Mouse (Mus musculus) myocyte (in vitro differentiated cells): Measurements from ENCODE around the gene Fcrls. TPM values are rescaled to one million over a fixed set of nuclear protein-coding genes. Genes with fewer than 3 reads are reported as not detected.

Source experiments
- H3K27me3 ChIP-seq: one replicate; pipeline ENCODE4 v1.6.1; 2011; ENCODE audit not compliant: control insufficient read depth, insufficient read depth, insufficient read length
- H3K36me3 ChIP-seq: one replicate; pipeline ENCODE4 v1.6.1; 2011; ENCODE audit not compliant: control insufficient read depth, insufficient read depth
- H3K4me2 ChIP-seq: one replicate; pipeline ENCODE4 v1.6.1; 2011; ENCODE audit warnings: low read depth, control low read depth
- H3K4me3 ChIP-seq: one replicate; pipeline ENCODE4 v1.5.1; 2011; ENCODE audit warnings: mild to moderate bottlenecking, control low read depth, moderate library complexity
- H3K79me2 ChIP-seq: one replicate; pipeline ENCODE4 v1.6.1; 2011; ENCODE audit not compliant: control insufficient read depth, insufficient read depth
- H3ac ChIP-seq: one replicate; pipeline ENCODE4 v1.6.1; 2011; ENCODE audit not compliant: control insufficient read depth, insufficient read length
- CEBPB ChIP-seq: IDR thresholded peaks from 2 replicates; pipeline ENCODE4 v1.6.1; 2011; ENCODE audit warnings: mild to moderate bottlenecking, moderate library complexity; ENCODE audit not compliant: poor library complexity, insufficient read depth, severe bottlenecking
- E2F4 ChIP-seq: IDR thresholded peaks from one replicate; pipeline ENCODE4 v1.6.1; 2011; ENCODE audit warnings: mild to moderate bottlenecking, control low read depth, moderate library complexity; ENCODE audit not compliant: insufficient read depth
- MAX ChIP-seq: IDR thresholded peaks from one replicate; pipeline ENCODE4 v1.6.1; 2011; ENCODE audit warnings: low read depth, mild to moderate bottlenecking, control low read depth
- MYOD1 ChIP-seq, 3 experiments: IDR thresholded peaks; one replicate each; pipeline ENCODE4 v1.6.1; 2011; ENCODE audit warnings: control low read depth in 2 of 3, low read depth in 2 of 3, mild to moderate bottlenecking in 2 of 3, moderate library complexity in 1 of 3; ENCODE audit not compliant: insufficient read length in 2 of 3, control insufficient read depth in 1 of 3
- MYOG ChIP-seq, 3 experiments: IDR thresholded peaks; one replicate each; pipeline ENCODE4 v1.6.1; 2011; ENCODE audit warnings: control low read depth in 2 of 3, low read depth in 2 of 3, mild to moderate bottlenecking in 2 of 3; ENCODE audit not compliant: insufficient read length in 2 of 3, control insufficient read depth in 1 of 3, insufficient read depth in 1 of 3
- POLR2A ChIP-seq: IDR thresholded peaks from one replicate; pipeline ENCODE4 v1.6.1; 2011; ENCODE audit warnings: low read depth, mild to moderate bottlenecking, control low read depth, moderate library complexity; ENCODE audit not compliant: insufficient read length
- POLR2AphosphoS2 ChIP-seq: IDR thresholded peaks from one replicate; pipeline ENCODE4 v1.6.1; 2011; ENCODE audit warnings: low read depth, control low read depth; ENCODE audit not compliant: insufficient read length
- REST ChIP-seq: IDR thresholded peaks from one replicate; pipeline ENCODE4 v1.6.1; 2011; ENCODE audit warnings: mild to moderate bottlenecking, control low read depth, moderate library complexity; ENCODE audit not compliant: insufficient read depth, insufficient read length
- SRF ChIP-seq: IDR thresholded peaks from one replicate; pipeline ENCODE4 v1.6.1; 2011; ENCODE audit warnings: low read depth; ENCODE audit not compliant: control insufficient read depth, insufficient read length
- TCF12 ChIP-seq: IDR thresholded peaks from one replicate; pipeline ENCODE4 v1.6.1; 2011; ENCODE audit warnings: mild to moderate bottlenecking, control low read depth; ENCODE audit not compliant: poor library complexity, insufficient read depth, severe bottlenecking
- TCF3 ChIP-seq: IDR thresholded peaks from one replicate; pipeline ENCODE4 v1.6.1; 2011; ENCODE audit warnings: low read depth, control low read depth; ENCODE audit not compliant: insufficient read length
- USF1 ChIP-seq: IDR thresholded peaks from one replicate; pipeline ENCODE4 v1.6.1; 2011; ENCODE audit warnings: low read depth, mild to moderate bottlenecking, control low read depth, moderate library complexity
- polyA plus RNA-seq: library from polyadenylated mRNA; unstranded; fragments of >200 nt; fragmentation: generic; extraction: Trizol; gene quantifications from one replicate; pipeline ENCODE4 v1.2.1, GENCODE M21; 2012; ENCODE audit warnings: missing spikeins

Gene Fcrls
- not detected for polyA plus RNA-seq

DNA sequence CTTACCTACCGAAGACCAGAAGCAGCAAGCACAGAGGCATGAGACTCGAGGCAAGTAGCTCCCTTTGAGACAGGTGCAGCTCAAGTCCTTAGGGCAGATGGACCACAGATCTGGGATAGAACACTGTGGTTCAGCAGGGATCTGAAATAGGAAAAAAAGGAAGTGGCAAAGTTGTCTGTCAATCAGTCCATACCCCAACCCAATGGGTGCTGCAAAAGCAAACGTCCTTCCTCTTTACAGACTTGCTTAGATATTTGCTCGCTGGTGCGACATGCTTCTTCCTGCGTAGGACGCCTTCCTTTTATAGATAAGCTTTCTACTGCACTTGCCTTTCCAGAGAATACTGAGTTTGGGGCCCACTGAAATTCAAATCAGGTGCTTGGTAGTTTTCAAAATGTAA lies at the start of gene Fcrls:
TSS of gene Fcrls (minus strand) at position 303 of the 400 bp plus-strand sequence.
- Histone ChIP-seq H3K4me3 (no peak within 1 kb of the TSS), H3K36me3 (no peaks in the 10 kb centered on the region), H3K79me2 (no peaks in the 10 kb centered on the region), H3K27me3 (peaks cover 4% of the 10 kb centered on the region), H3K4me2 (no peak within 1 kb of the TSS), H3ac (no peak within 1 kb of the TSS)
- no peak for TF ChIP-seq MAX
- no peak for TF ChIP-seq TCF3
- TF ChIP-seq MYOG (IDR thresholded peaks at IDR 0.05; ENCODE audit: control insufficient read depth in 1 of 3, insufficient read depth in 1 of 3, insufficient read length in 2 of 3, low read depth in 2 of 3): no peak
- no peak for TF ChIP-seq USF1
- TF ChIP-seq POLR2AphosphoS2: no peak
- TF ChIP-seq SRF: no peak
- no peak for TF ChIP-seq CEBPB
- no peak for TF ChIP-seq E2F4
- TF ChIP-seq MYOD1 (IDR thresholded peaks at IDR 0.05; ENCODE audit: control insufficient read depth in 1 of 3, insufficient read length in 2 of 3, low read depth in 2 of 3): no peak
- no peak for TF ChIP-seq TCF12
- TF ChIP-seq POLR2A: no peak
- TF ChIP-seq REST: no peak

DNA sequence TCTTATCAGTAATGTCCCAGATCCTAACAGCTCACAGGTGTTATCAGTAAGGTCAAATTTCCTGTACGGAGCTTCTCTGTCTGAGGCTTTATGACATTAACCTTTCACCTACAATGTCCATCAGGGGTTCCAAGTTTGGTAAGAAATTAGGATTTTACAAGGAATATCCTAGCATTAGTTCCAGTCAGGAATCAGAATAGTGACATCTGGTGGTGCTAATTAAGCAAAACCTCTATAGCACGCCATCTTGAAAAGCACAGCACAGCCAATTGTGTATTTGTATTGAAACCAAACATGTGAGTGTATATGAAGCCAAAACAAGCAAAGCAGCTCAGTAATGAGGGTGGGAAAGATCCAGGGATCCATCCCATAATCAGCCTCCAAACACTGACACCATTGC lies 46.4 kb upstream of the Fcrls start:
- no peak overlapping the region for H3K4me2 ChIP-seq
- H3K27me3 ChIP-seq: no peaks in the 10 kb centered on the region
- H3ac ChIP-seq: no peak overlapping the region
- no peak overlapping the region for H3K4me3 ChIP-seq
- no peaks in the 10 kb centered on the region for H3K36me3 ChIP-seq
- no peaks in the 10 kb centered on the region for H3K79me2 ChIP-seq
- TF ChIP-seq REST: no peak
- TF ChIP-seq TCF12: no peak
- TF ChIP-seq USF1: no peak
- no peak for TF ChIP-seq MYOG (IDR thresholded peaks at IDR 0.05; ENCODE audit: control insufficient read depth in 1 of 3, insufficient read depth in 1 of 3, insufficient read length in 2 of 3, low read depth in 2 of 3)
- TF ChIP-seq POLR2AphosphoS2: no peak
- no peak for TF ChIP-seq E2F4
- TF ChIP-seq CEBPB: no peak
- TF ChIP-seq SRF: no peak
- no peak for TF ChIP-seq POLR2A

DNA sequence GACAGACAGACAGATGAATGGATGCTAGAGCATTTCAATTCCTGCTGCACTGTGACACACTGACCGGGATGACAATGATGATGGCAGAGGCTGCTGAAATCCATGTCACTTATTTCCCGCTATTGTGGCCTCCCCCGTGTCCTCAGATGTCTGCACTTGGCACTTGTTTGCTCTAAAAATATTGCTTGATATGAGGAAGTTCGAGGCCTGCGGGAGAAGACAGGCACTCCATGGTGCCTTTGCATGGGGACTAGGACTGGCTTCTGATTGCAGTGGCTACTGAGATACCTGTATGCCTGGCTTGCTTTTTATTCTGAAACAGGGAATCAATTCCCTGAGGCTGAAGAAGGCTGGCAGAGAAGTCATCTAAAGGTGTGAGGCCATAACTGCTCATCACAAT lies 36.4 kb upstream of the Fcrls start:
- H3K27me3 ChIP-seq: no peaks in the 10 kb centered on the region
- no peaks in the 10 kb centered on the region for H3K36me3 ChIP-seq
- no peaks in the 10 kb centered on the region for H3K79me2 ChIP-seq
- no peak overlapping the region for H3K4me3 ChIP-seq
- no peak overlapping the region for H3ac ChIP-seq
- no peak overlapping the region for H3K4me2 ChIP-seq
- no peak for TF ChIP-seq CEBPB
- TF ChIP-seq MAX: no peak
- no peak for TF ChIP-seq MYOG (IDR thresholded peaks at IDR 0.05; ENCODE audit: control insufficient read depth in 1 of 3, insufficient read depth in 1 of 3, insufficient read length in 2 of 3, low read depth in 2 of 3)
- no peak for TF ChIP-seq USF1
- TF ChIP-seq MYOD1 (IDR thresholded peaks at IDR 0.05; ENCODE audit: control insufficient read depth in 1 of 3, insufficient read length in 2 of 3, low read depth in 2 of 3): no peak
- TF ChIP-seq TCF12: no peak
- TF ChIP-seq REST: no peak
- TF ChIP-seq SRF: no peak
- no peak for TF ChIP-seq E2F4
- TF ChIP-seq TCF3: no peak
- TF ChIP-seq POLR2A: no peak

DNA sequence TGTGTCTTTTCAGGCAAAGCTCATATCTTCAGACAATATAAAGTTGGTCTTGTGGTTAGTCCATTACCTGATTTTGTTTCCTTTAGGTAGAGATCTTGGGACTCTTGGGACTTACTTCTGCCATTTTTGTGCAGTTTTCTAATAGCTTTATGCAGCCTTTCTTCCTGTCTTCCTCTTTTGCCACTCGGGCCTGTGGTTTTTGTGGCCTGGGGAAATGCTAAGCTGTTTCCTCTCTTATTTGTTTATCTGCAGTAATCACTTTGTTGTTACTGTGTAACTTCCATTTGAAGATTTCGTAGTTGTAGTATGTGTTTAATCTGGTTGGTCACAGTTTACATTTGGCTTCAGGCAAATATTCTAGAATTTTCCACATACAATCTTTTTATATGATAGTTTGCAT lies 10.8 kb upstream of the Fcrls start:
- no peaks in the 10 kb centered on the region for H3K79me2 ChIP-seq
- H3K4me3 ChIP-seq: no peak overlapping the region
- no peak overlapping the region for H3ac ChIP-seq
- no peak overlapping the region for H3K4me2 ChIP-seq
- H3K36me3 ChIP-seq: no peaks in the 10 kb centered on the region
- TF ChIP-seq E2F4: no peak
- H3K27me3 ChIP-seq: no peaks in the 10 kb centered on the region

DNA sequence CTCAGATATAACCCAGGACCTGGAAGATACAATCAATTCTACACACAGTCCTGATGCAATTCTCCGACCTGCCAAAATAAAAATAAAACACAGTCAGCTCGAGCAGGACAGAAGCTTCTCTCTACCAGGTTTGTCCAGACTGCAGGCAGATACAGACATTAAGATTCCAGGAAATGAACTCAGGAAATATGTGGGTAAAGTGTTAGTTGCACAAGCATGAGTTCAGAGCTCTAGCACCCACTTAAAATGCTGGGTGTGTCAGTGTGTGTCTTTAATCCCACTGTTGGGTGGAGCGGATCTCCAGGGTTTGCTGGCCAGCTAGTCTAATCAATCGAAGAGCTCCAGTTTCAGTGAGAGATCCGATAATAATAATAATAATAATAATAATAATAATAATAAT lies 3.0 kb upstream of the Fcrls start:
- TF ChIP-seq E2F4 (no peak), POLR2AphosphoS2 (no peak), REST (no peak), USF1 (no peak), MYOD1 (IDR thresholded peaks at IDR 0.05; ENCODE audit: control insufficient read depth in 1 of 3, insufficient read length in 2 of 3, low read depth in 2 of 3) (no peak), MAX (no peak), CEBPB (no peak), MYOG (IDR thresholded peaks at IDR 0.05; ENCODE audit: control insufficient read depth in 1 of 3, insufficient read depth in 1 of 3, insufficient read length in 2 of 3, low read depth in 2 of 3) (no peak), TCF12 (no peak), POLR2A (no peak)
- no peak overlapping the region for H3K4me2 ChIP-seq
- no peaks in the 10 kb centered on the region for H3K27me3 ChIP-seq
- no peaks in the 10 kb centered on the region for H3K79me2 ChIP-seq
- H3K4me3 ChIP-seq: no peak overlapping the region
- H3K36me3 ChIP-seq: no peaks in the 10 kb centered on the region
- H3ac ChIP-seq: no peak overlapping the region
